In genomic region chr13:52465141-52465540, GRCm38 (mm10) we compare ENCODE assay signal across 22 mouse cellular contexts.
A peak's percentile ranks its signal among the peaks of the same experiment; 100 is the strongest.
DNase-seq lines count a peak whose midpoint lies in the region; ATAC-seq lines count a peak whose summit lies in the region.
"Had no signal": no experiment of that assay in that cellular context is flagged by ENCODE, and none has a peak within 500 bp of the region (broad histone marks: within the 10 kb centered on the region; RNA-seq: fewer than 3 reads in every experiment).

No protein-coding gene starts in this region.

- no peak overlapping the region for H3K4me2 ChIP-seq in limb, embryonic 11.5 days (ENCODE audit: low read depth, severe bottlenecking)
- H3K4me2 ChIP-seq in midbrain, embryonic 16.5 days (ENCODE audit: low read length), result no peak overlapping the region
- H3K4me2 ChIP-seq: embryonic facial prominence, embryonic 13.5 days; embryonic facial prominence, embryonic 15.5 days; forebrain, embryonic 12.5 days had no signal

- H3K27ac ChIP-seq in limb, embryonic 11.5 days (replicated peaks; ENCODE audit: low read depth, low read length), result no peak overlapping the region
- no peak overlapping the region for H3K27ac ChIP-seq in midbrain, embryonic 16.5 days (ENCODE audit: low read length)
- H3K27ac ChIP-seq: embryonic facial prominence, embryonic 13.5 days; embryonic facial prominence, embryonic 15.5 days; forebrain, embryonic 10.5 days; forebrain, embryonic 12.5 days had no signal

- no peak for ATAC-seq in limb, embryonic 11.5 days (ENCODE audit: insufficient number of reproducible peaks, low FRiP score, low TSS enrichment, low read depth)
- ATAC-seq in midbrain, embryonic 16.5 days, result no peak
- ATAC-seq: forebrain, embryonic 14.5 days; forebrain, embryonic 16.5 days had no signal

- H3K27me3 ChIP-seq in limb, embryonic 11.5 days (ENCODE audit: control insufficient read depth, insufficient read depth, low read length), result no peaks in the 10 kb centered on the region
- no peaks in the 10 kb centered on the region for H3K27me3 ChIP-seq in midbrain, embryonic 16.5 days (ENCODE audit: control insufficient read depth, insufficient read depth, low read depth, low read length)
- H3K27me3 ChIP-seq: embryonic facial prominence, embryonic 13.5 days; embryonic facial prominence, embryonic 15.5 days had no signal

- H3K9ac ChIP-seq in limb, embryonic 11.5 days (ENCODE audit: low read length), result no peak overlapping the region
- H3K9ac ChIP-seq in midbrain, embryonic 16.5 days (ENCODE audit: low read depth, low read length), result no peak overlapping the region
- H3K9ac ChIP-seq: embryonic facial prominence, embryonic 13.5 days; embryonic facial prominence, embryonic 15.5 days; forebrain, embryonic 12.5 days had no signal

- H3K4me3 ChIP-seq in limb, embryonic 11.5 days (ENCODE audit: low read depth, low read length), result no peak overlapping the region
- H3K4me3 ChIP-seq in midbrain, embryonic 16.5 days (ENCODE audit: low read depth, low read length), result no peak overlapping the region
- H3K4me3 ChIP-seq: embryonic facial prominence, embryonic 13.5 days; embryonic facial prominence, embryonic 15.5 days; erythroblast, embryonic 14.5 days; forebrain, embryonic 10.5 days; forebrain, embryonic 12.5 days had no signal

- DNase-seq in forelimb bud, embryonic 11.5 days (ENCODE audit: low read depth, low spot score), result peak; percentile 55
- peak; percentile 16 for DNase-seq in hindlimb bud, embryonic 11.5 days (ENCODE audit: extremely low spot score, low read depth, low spot score)
- DNase-seq in limb, embryonic 11.5 days (ENCODE audit: low spot score), result peak; percentile 33
- DNase-seq in frontal cortex, adult 2 months (ENCODE audit: extremely low spot score in 1 of 2, low spot score in 1 of 2), result no peak
- DNase-seq: adrenal gland, adult 2 months; adrenal gland, postnatal 10 days; adrenal gland, postnatal 25 days; cerebellum, adult 11 months; cerebellum, adult 18-20 months; cerebellum, adult 8-10 months; cerebellum, adult 9-11 months; cerebellum, postnatal 14 days; cerebellum, postnatal 36 days; embryo, embryonic 11 days had no signal

- no peaks in the 10 kb centered on the region for H3K36me3 ChIP-seq in limb, embryonic 11.5 days (ENCODE audit: control insufficient read depth, insufficient read depth, low read length)
- H3K36me3 ChIP-seq in midbrain, embryonic 16.5 days (ENCODE audit: control insufficient read depth, insufficient read depth, low read length), result no peaks in the 10 kb centered on the region
- H3K36me3 ChIP-seq: embryonic facial prominence, embryonic 13.5 days; embryonic facial prominence, embryonic 15.5 days; forebrain, embryonic 10.5 days; forebrain, embryonic 12.5 days had no signal

- H3K4me1 ChIP-seq in limb, embryonic 11.5 days (ENCODE audit: control insufficient read depth, insufficient read depth, low read length), result no peaks in the 10 kb centered on the region
- peaks cover 11% of the 10 kb centered on the region for H3K4me1 ChIP-seq in midbrain, embryonic 16.5 days (ENCODE audit: control insufficient read depth, insufficient read depth, low read length)
- H3K4me1 ChIP-seq: embryonic facial prominence, embryonic 15.5 days had no signal

- WGBS in limb, embryonic 11.5 days, result 46% methylated on average over 6 of the region's 6 CpGs
- WGBS in midbrain, embryonic 16.5 days, result 68% methylated on average over 6 of the region's 6 CpGs

- no peaks in the 10 kb centered on the region for H3K9me3 ChIP-seq in limb, embryonic 11.5 days (ENCODE audit: control insufficient read depth, low read length)
- no peaks in the 10 kb centered on the region for H3K9me3 ChIP-seq in midbrain, embryonic 16.5 days (replicated peaks; ENCODE audit: control insufficient read depth, low read length, poor library complexity, severe bottlenecking)
- H3K9me3 ChIP-seq: embryonic facial prominence, embryonic 13.5 days; embryonic facial prominence, embryonic 15.5 days; forebrain, embryonic 10.5 days; forebrain, embryonic 12.5 days had no signal

Comparison
In these comparisons a context has a peak if more than half of its experiments do, and no peak if none do; other contexts are left out.
1. DNase-seq: peak in forelimb bud, embryonic 11.5 days (single experiment), hindlimb bud, embryonic 11.5 days (single experiment) and limb, embryonic 11.5 days (single experiment); none in frontal cortex, adult 2 months (0 of 2).